Mouse (Mus musculus) liver, embryonic 16.5 days (tissue): ENCODE measurements at regions not wholly inside any gene's neighbourhood (a gene's known extent, or its start where the extent isn't known, plus 50 kb on each side); places are given as distances from the start of the nearest gene placed in this dataset.

Experiments used
- ATAC-seq: fragments of 200-750 bp; cut with Nextera tagmentation; 2 replicates; pipeline ENCODE4 v1.8.0; 2017; ENCODE audit warnings: low read depth, mild to moderate bottlenecking, moderate number of reproducible peaks, moderate library complexity
- H3K27ac ChIP-seq: fragments of 300-500 bp; sonication (generic); 2 replicates; pipeline ENCODE4 v1.5.1; 2014; ENCODE audit warnings: mild to moderate bottlenecking, low read length
- H3K27me3 ChIP-seq: fragments of 300-500 bp; sonication (generic); 2 replicates; pipeline ENCODE4 v1.6.1; 2014; ENCODE audit warnings: low read depth, low read length, mixed read lengths; ENCODE audit not compliant: control insufficient read depth, insufficient read depth
- H3K36me3 ChIP-seq: fragments of 300-500 bp; sonication (generic); 2 replicates; pipeline ENCODE4 v1.6.1; 2014; ENCODE audit warnings: mild to moderate bottlenecking; ENCODE audit not compliant: control insufficient read depth, insufficient read depth
- H3K4me1 ChIP-seq: fragments of 300-500 bp; sonication (generic); 2 replicates; pipeline ENCODE4 v1.6.1; 2014; ENCODE audit warnings: low read depth, low read length, mixed read lengths; ENCODE audit not compliant: control insufficient read depth
- H3K4me2 ChIP-seq: fragments of 300-500 bp; sonication (generic); 2 replicates; pipeline ENCODE4 v1.6.1; 2014; ENCODE audit warnings: low read depth, low read length, mixed read lengths
- H3K4me3 ChIP-seq: fragments of 300-500 bp; sonication (generic); 2 replicates; pipeline ENCODE4 v1.5.1; 2014; ENCODE audit warnings: low read depth, mild to moderate bottlenecking, low read length
- H3K9ac ChIP-seq: fragments of 300-500 bp; sonication (generic); 2 replicates; pipeline ENCODE4 v1.6.1; 2014; ENCODE audit warnings: low read depth, low read length
- H3K9me3 ChIP-seq: fragments of 300-500 bp; sonication (generic); replicated peaks from 2 replicates; pipeline ENCODE4 v1.6.1; 2016; ENCODE audit warnings: low read length; ENCODE audit not compliant: control insufficient read depth
- WGBS: fragments of 180-500 bp; shearing (Covaris S2); extraction: QIAGEN DNeasy Blood & Tissue Kit; methylation state at CpG from one replicate; pipeline ENCODE4 v1.1.7; 2014; ENCODE audit not compliant: insufficient replicate concordance; 5-methylcytosine and 5-hydroxymethylcytosine counted together

- no peak overlapping the region for H3K4me3 ChIP-seq
- ATAC-seq, result no peak
- WGBS, result 34% methylated on average over 4 of the region's 4 CpGs
These were observed 113.1 kb downstream of the Cartpt start for GRCm38 (mm10) chr13:99787760-99788159.

GRCm38 (mm10) chr13:99785427-99785826, 115.5 kb downstream of the Cartpt start:
- ATAC-seq, result no peak
- no peak overlapping the region for H3K9ac ChIP-seq
- WGBS, result 67% methylated on average over 4 of the region's 4 CpGs

More at GRCm38 (mm10) chr13:99787760-99788159, 113.1 kb downstream of the Cartpt start:
- Histone ChIP-seq H3K9me3 (no peaks in the 10 kb centered on the region), H3K27ac (no peak overlapping the region), H3K36me3 (no peaks in the 10 kb centered on the region), H3K9ac (no peak overlapping the region), H3K27me3 (no peaks in the 10 kb centered on the region), H3K4me1 (no peaks in the 10 kb centered on the region), H3K4me2 (no peak overlapping the region)

GRCm38 (mm10) chr13:99784314-99784713, 116.6 kb downstream of the Cartpt start:
- H3K27ac ChIP-seq, result no peak overlapping the region
- no peak overlapping the region for H3K4me3 ChIP-seq
- no peaks in the 10 kb centered on the region for H3K4me1 ChIP-seq
- H3K36me3 ChIP-seq, result no peaks in the 10 kb centered on the region
- no peak for ATAC-seq
- no peak overlapping the region for H3K4me2 ChIP-seq
- H3K27me3 ChIP-seq, result no peaks in the 10 kb centered on the region
- no peaks in the 10 kb centered on the region for H3K9me3 ChIP-seq
- WGBS, result 44% methylated on average over 2 of the region's 2 CpGs
- H3K9ac ChIP-seq, result no peak overlapping the region

More at GRCm38 (mm10) chr13:99785427-99785826, 115.5 kb downstream of the Cartpt start:
- Histone ChIP-seq H3K9me3 (no peaks in the 10 kb centered on the region), H3K36me3 (no peaks in the 10 kb centered on the region), H3K4me3 (no peak overlapping the region), H3K27ac (no peak overlapping the region), H3K4me1 (no peaks in the 10 kb centered on the region), H3K27me3 (no peaks in the 10 kb centered on the region), H3K4me2 (no peak overlapping the region)

GRCm38 (mm10) chr13:99782883-99783721, 117.8 kb downstream of the Cartpt start:
- no peak overlapping the region for H3K4me3 ChIP-seq
- H3K4me2 ChIP-seq, result no peak overlapping the region
- 70% methylated on average over 15 of the region's 15 CpGs for WGBS
- no peak overlapping the region for H3K27ac ChIP-seq
- no peaks in the 10 kb centered on the region for H3K36me3 ChIP-seq
- no peak overlapping the region for H3K9ac ChIP-seq
- ATAC-seq, result no peak
- H3K4me1 ChIP-seq, result no peaks in the 10 kb centered on the region
- H3K9me3 ChIP-seq, result no peaks in the 10 kb centered on the region
- H3K27me3 ChIP-seq, result no peaks in the 10 kb centered on the region

- no peaks in the 10 kb centered on the region for H3K36me3 ChIP-seq
- no peaks in the 10 kb centered on the region for H3K9me3 ChIP-seq
- no peak overlapping the region for H3K4me3 ChIP-seq
- no peaks in the 10 kb centered on the region for H3K27me3 ChIP-seq
- WGBS, result 51% methylated on average over 4 of the region's 4 CpGs
- H3K27ac ChIP-seq, result no peak overlapping the region
- no peak overlapping the region for H3K4me2 ChIP-seq
- no peak overlapping the region for H3K9ac ChIP-seq
- no peaks in the 10 kb centered on the region for H3K4me1 ChIP-seq
- no peak for ATAC-seq
These were observed 119.3 kb downstream of the Cartpt start for GRCm38 (mm10) chr13:99781616-99782015.

- Histone ChIP-seq H3K27ac (no peak overlapping the region), H3K4me1 (no peaks in the 10 kb centered on the region), H3K4me3 (no peak overlapping the region), H3K36me3 (no peaks in the 10 kb centered on the region), H3K9me3 (no peaks in the 10 kb centered on the region), H3K9ac (no peak overlapping the region), H3K27me3 (no peaks in the 10 kb centered on the region), H3K4me2 (no peak overlapping the region)
- ATAC-seq, result no peak
- 32% methylated on average over 16 of the region's 16 CpGs for WGBS
These were observed 120.0 kb downstream of the Cartpt start for GRCm38 (mm10) chr13:99780751-99781460.

- H3K9me3 ChIP-seq, result no peaks in the 10 kb centered on the region
- H3K36me3 ChIP-seq, result no peaks in the 10 kb centered on the region
- WGBS, result 28% methylated on average over 2 of the region's 2 CpGs
- no peak overlapping the region for H3K27ac ChIP-seq
- no peaks in the 10 kb centered on the region for H3K27me3 ChIP-seq
- no peak overlapping the region for H3K9ac ChIP-seq
- ATAC-seq, result no peak
- no peaks in the 10 kb centered on the region for H3K4me1 ChIP-seq
- H3K4me2 ChIP-seq, result no peak overlapping the region
- H3K4me3 ChIP-seq, result no peak overlapping the region
These were observed 122.1 kb downstream of the Cartpt start for GRCm38 (mm10) chr13:99778747-99779146.

GRCm38 (mm10) chr13:99777736-99778135, 123.2 kb downstream of the Cartpt start:
- Histone ChIP-seq H3K4me2 (no peak overlapping the region), H3K4me3 (no peak overlapping the region), H3K4me1 (no peaks in the 10 kb centered on the region), H3K9ac (no peak overlapping the region), H3K27me3 (no peaks in the 10 kb centered on the region), H3K27ac (no peak overlapping the region), H3K9me3 (no peaks in the 10 kb centered on the region), H3K36me3 (no peaks in the 10 kb centered on the region)
- ATAC-seq, result no peak
- 26% methylated on average over 9 of the region's 9 CpGs for WGBS

- Histone ChIP-seq H3K9ac (no peak overlapping the region), H3K4me3 (no peak overlapping the region), H3K4me2 (no peak overlapping the region), H3K36me3 (no peaks in the 10 kb centered on the region), H3K27me3 (peaks cover 3% of the 10 kb centered on the region; the same call in 1 of the 2 replicates), H3K4me1 (peaks cover 10% of the 10 kb centered on the region), H3K27ac (no peak overlapping the region), H3K9me3 (no peaks in the 10 kb centered on the region)
- 46% methylated on average over 5 of the region's 5 CpGs for WGBS
- ATAC-seq, result no peak
These were observed 134.9 kb downstream of the Cartpt start for GRCm38 (mm10) chr13:99765965-99766364.
